Mouse (Mus musculus) monocyte, adult 5-6 weeks (primary cell): Measurements from ENCODE around the gene Pgam2. TPM values are rescaled to one million over a fixed set of nuclear protein-coding genes. Genes with fewer than 3 reads are reported as not detected.

Experiments used
- ATAC-seq: fragments of 153-309, 156-312 bp; replicated peaks from 2 replicates; pipeline ENCODE4 v1.8.0; 2017; ENCODE audit warnings: mild to moderate bottlenecking; ENCODE audit not compliant: low TSS enrichment, insufficient number of reproducible peaks, severe bottlenecking, poor library complexity, low FRiP score
- total RNA-seq: library from RNA; stranded (forward); fragments of 200-1000, 200-491, 200-594 nt; gene quantifications from 3 replicates; pipeline ENCODE4 v1.2.3, GENCODE M21; 2017

The Pgam2 gene
- total RNA-seq, result 6.4 TPM in 1 of 3 replicates, not detected in the others

DNA sequence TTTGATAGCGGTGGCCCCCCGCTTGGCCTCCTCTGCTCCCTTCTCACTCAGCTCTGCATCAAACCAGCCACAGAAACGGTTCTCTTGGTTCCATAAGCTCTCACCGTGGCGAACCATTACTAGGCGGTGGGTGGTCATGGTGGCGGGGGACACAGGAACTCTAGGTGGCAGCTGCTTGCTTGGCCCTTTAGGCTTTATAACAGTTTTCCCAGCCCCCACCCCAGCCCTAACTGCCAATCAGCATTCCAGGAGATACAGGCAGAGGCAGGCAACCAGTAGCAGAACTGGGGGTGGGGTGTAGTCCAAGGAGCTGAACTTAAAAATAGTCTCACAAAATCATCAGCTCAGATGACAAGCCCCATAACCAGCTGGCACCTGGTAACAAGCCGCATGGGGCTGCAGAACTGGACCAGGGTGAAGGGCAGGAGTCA lies at the start of gene Pgam2:
Gene Pgam2, minus strand, starts transcription at position 183 of the 431 bp plus-strand sequence.
- no peak for ATAC-seq

DNA sequence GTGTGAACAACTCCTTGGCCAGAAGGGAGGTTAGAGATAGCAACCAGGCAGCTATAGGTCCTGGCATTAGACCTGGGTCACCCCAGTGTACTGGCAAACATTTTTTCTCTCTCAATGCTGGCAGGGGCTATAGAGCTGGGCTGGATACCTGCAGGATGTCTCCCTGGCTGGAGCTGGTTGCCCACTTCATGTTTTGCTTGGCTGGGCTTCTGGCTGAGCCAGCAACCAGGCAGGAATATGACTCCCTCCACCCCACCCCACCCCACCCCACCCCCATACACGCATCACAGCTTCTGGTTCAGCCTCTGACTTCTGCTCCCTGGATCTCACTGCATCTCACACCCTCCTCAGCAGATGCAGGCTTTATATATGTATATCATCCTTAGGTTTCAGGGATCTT lies 48.8 kb upstream of the Pgam2 start:
- ATAC-seq, result no peak

DNA sequence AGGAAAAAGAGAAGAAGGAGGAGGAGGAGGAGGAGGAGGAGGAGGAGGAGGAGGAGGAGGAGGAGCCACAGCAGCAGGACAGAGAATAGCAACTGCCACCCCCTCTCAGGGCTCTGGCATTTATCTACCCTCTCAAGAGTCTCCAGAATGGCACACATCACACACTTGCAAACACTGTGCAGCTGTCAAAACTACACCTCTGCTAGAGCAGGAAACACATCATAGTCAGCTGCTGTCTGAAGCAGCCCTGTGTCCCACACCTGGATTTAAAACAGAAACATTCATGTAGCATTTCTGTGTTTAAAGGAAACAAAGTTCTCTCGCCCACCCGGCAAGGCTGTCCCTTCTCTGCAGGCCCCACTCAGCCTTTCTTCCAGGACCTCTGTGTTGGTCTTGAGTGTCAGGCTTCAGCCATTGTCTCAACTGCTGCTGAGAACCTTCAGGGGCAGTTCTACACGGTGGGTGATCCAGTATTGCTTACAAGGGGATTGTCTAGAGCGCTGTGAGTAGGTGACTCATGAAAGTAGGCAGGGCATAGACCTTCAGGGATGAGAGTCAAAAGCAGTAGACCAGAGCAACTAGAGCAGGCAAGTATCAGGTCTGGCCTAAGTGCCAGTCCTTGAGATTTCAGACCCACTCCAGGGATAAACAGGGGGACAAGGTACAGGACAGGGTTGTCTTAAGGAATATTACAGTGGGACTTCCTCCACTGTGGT lies 47.6 kb upstream of the Pgam2 start:
- ATAC-seq, result no peak

GRCm38 (mm10) chr11:5850452-5850851 lies 46.9 kb upstream of the Pgam2 start:
- ATAC-seq, result no peak

DNA sequence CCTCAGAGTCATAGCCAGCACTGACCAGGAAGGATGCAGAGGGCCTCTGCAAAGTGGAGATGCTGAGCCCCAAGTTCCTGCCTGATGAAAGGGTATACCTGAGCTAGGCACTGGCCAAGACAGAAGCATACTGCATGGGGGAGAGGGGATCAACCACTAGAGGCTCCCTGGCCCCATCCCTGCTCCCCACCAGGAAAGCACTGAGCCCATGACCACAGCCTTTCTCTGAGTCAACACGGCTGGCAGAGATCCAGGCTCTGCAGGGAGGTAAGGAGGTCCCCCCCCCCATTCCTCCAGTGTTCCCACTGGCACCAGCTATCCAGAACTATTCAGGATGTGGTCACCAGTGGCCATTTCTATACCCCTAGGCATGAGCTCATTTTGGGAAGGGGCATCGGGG lies 45.8 kb upstream of the Pgam2 start:
- no peak for ATAC-seq

DNA sequence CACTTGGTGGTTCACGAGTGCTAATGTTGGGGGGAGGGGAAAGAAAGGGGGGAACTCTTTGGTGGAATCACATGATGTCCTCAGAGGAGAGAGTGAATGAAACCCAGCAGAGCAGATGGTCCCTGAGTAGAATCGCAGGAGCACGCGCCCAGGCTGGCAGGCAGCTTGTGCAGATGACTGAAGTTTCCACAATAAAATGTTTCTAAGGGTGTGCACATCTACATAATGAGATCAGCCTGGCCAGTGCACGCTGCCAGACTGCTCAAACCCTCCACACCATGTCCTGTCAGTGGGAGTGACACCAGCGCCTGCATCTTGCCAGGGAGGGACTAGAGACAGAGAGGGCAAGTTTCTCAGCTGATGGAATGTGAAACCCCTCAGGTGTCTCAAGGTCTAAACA lies 45.2 kb upstream of the Pgam2 start:
- ATAC-seq, result no peak

- no peak for ATAC-seq
Observed at GRCm38 (mm10) chr11:5846639-5847345, 43.3 kb upstream of the Pgam2 start.

DNA sequence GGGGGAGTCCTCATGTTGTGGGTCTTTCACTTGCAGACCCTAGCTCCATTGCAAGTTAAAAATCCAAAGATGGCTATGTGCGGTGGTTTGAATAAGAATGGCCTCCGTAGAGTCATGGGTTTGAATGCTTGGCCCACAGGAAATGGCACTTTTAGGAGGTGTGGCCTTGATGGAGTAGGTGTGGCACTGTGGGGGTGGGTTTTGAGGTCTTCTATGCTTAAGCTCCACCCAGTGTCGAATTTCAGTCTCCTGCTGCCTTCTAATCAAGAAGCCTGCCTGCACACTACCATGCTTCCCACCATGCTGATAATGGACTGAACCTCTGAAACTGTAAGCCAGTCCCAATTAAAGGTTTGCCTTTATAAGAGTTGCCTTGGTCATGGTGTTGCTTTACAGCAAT lies 39.6 kb upstream of the Pgam2 start:
- no peak for ATAC-seq

DNA sequence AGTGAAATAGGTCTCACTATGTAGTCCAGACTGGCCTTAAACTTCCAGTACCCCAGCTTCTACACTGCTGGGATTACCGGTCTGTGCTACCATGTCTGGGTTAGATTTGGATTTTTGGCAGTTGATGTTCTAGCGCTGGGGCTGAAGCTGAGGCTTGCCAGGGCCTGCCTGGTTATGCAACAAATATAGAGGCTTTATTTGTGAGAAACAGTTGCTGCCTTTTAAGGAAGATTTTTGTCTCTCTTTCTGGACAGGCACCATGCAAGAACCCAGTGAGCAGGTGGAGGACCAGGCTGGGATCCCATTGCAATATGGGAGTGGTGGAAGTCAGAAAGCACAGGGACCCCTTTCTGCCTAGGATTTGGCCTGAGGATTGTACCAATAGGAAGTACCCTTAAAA lies 38.2 kb upstream of the Pgam2 start:
- no peak for ATAC-seq

GRCm38 (mm10) chr11:5840346-5840745 lies 36.8 kb upstream of the Pgam2 start:
- ATAC-seq, result no peak

DNA sequence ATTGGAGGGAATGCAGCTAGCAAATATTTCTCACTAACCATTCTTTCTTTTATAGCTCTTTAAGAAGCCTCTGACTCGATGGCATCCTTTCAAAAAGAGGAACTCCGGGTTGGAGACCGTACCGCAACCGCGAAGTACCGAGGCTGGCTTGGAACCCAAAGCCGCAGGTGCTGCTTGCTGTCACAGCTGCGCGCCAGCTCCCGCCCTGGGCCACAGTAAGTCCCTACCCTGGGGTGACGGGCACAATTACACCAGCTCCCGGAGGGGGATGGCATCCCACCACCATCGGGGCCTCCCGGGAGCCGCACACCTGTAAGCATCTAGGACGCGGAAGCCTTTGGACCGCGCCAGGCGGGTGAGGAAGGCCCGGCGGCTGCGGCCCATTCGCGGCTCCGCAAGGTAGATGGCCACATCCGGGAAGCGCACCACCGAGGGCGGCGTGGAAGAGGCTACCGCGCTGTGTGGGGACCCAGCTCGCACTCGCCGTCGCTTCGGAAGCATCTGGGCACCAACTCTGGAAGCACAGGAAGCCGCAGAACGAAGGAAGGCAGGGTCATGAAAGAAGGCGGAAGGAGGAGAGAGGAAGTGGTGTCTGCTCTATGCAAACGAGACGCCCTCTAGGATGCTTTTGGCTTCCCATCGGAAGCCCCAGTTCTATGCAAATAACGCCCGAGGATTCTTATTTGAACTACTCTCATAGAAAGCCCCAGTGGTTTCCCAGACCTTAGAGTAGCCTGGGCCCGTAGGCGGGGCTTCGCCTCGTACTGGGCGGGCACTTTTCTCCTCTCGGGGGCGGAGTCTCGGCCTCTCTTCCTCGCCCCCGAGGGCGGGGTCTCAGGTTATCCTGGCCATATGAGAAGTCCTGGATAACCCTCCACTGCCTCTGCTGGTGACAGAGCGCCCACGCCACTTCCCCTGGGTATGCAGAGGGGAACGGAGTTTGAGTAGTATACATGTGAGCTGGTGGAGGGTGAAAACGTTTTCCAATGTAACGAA lies 34.0 kb upstream of the Pgam2 start, which contains the start of gene Polm:
Gene Polm, minus strand, starts transcription at position 766 of the 996 bp plus-strand sequence.
- ATAC-seq, result peak; percentile 80

DNA sequence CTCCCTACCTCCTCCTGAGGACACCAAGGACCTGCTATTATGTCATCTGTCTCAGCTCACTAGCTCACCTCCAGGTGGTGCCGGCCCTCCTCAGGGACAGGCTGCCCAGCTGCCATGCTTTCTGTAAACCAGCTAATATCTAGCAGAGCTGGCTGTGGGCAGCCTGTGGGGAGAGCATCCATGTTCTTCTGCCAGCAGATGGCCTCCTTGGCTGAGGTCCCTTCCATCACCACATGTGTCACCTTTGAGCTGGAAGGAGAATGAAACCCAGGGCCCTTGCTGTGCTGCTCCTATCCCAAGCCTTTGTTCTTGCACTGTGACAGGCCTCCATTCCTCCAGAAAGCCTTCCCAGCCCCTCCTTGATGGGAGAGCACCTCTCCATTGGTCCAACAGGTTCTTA lies 32.6 kb upstream of the Pgam2 start:
- ATAC-seq, result no peak

GRCm38 (mm10) chr11:5835057-5835456 lies 31.5 kb upstream of the Pgam2 start:
- ATAC-seq, result no peak

GRCm38 (mm10) chr11:5834506-5834905 lies 31.0 kb upstream of the Pgam2 start:
- no peak for ATAC-seq

- no peak for ATAC-seq
Observed at GRCm38 (mm10) chr11:5829327-5829726, 25.8 kb upstream of the Pgam2 start.

DNA sequence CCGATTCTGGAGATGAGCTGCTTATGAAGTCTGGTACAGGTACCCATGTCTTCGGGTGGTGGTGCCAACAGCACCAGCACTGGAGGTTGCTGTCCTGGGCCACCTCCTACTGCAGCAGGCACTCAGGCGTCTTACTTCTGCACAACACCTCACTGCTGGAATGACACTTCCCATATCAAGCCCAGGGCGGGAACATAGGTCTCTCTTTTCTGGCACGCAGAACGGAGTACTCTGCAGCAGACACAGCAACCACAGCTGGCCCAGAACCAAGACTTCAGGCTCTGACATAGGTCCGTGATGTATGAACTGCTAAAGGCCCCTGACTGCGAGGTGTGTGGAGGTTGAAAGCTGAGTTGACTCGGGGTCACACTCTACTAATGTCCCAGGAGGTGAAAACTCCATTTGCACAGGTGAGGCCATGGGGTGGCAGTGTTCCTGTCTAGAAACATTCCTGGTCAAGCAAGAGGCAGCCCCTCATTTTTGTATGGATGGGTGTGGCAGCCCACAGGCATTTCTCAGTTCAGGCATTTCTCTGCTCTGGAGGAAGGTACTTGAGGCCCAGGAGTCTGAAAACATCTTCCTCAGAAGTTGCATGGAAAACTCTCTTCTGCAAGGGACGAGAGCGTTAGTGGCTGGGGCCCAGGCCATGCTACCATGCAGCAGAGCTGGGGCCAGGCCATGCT lies 25.1 kb upstream of the Pgam2 start:
- ATAC-seq, result no peak

GRCm38 (mm10) chr11:5827931-5828330 lies 24.4 kb upstream of the Pgam2 start:
- ATAC-seq, result no peak

GRCm38 (mm10) chr11:5825432-5825831 lies 21.9 kb upstream of the Pgam2 start:
- no peak for ATAC-seq

- ATAC-seq, result no peak
Observed at GRCm38 (mm10) chr11:5819223-5819622, 15.7 kb upstream of the Pgam2 start.
